Mouse (Mus musculus) T-helper 1 cell (primary cell): ENCODE results near the gene Krt16.
"Not testable (repeated sequence)": the region's sequence is repeated elsewhere in the genome, so short reads cannot be mapped to it uniquely, and the experiment has no call there.

Experiments
- in situ Hi-C: fragments of 300-600 bp; cut with MboI, MseI; formaldehyde crosslinking; loops from one replicate; pipeline ENCODE4 v1.15.1; 2025; ENCODE audit warnings: high pct_unique_total_duplicates

Krt16 gene

GRCm38 (mm10) chr11:100259079-100259478, 10.4 kb upstream of the Krt16 start:
- in situ Hi-C loops = loop anchor here (10.0 kb wide), 1 partner anchor 1126 kb away; no protein-coding TSS in a partner anchor

GRCm38 (mm10) chr11:100257967-100258366, 9.3 kb upstream of the Krt16 start:
- in situ Hi-C loops = loop anchor here (10.0 kb wide), 1 partner anchor 1127 kb away; no protein-coding TSS in a partner anchor

- in situ Hi-C loops = loop anchor here (10.0 kb wide), 1 partner anchor 1129 kb away; no protein-coding TSS in a partner anchor
These were observed 6.8 kb upstream of the Krt16 start for GRCm38 (mm10) chr11:100255514-100255913.

DNA sequence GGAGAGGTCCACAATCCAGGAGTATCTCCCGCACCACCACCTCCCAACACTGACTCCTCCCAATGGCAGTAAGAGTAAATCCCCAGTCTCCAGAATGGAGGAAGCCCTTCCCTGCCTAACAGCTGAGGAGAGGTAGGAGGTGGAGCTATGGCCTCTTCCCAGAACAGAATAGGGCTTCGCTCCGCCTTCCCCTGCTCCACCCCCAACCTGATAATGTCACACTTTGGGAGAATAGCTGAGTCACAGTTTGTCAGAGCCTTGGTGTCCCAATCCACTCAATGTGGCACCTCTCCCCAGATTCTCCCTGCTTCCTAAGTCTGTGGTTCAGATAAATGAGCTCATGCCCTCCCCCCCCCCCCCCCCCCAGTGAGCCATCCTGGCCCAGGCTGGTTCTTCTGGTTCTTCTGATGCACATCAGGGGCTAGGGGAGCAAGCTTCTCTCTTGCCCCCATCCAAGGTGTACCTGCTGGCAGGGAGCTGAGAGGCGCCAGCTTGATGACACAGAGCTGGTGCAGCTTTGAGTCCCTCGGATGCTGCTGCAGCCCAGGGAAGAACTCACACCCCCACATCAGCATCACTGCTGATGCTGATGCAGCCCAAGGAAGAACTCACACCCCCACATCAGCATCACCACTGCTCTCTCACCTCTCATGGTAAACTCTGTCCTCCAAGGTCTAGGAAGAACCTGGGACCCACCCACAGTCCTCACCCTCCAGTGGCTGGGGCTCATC, 5.8 kb upstream of the Krt16 start:
- in situ Hi-C loops = loop anchor here (10.0 kb wide), 1 partner anchor 1130 kb away; no protein-coding TSS in a partner anchor

DNA sequence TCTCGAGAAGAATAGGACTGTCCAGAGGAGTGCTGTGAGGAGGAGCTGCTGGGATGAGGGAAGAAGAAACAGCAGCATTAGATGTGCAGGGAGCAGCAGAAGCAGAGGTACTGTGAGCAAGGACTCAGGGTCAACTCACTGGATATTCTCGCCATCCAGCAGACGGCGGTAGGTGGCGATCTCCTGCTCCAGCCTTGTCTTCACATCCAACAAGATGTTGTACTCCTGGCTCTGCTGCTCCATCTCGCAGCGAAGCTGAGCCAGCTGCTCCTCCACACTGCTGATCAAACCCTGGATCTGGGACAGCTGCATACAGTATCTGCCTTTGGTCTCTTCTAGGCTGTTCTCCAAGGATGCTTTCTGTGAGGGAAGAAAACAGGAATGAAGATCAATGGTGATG, 2.2 kb downstream of the Krt16 start:
- in situ Hi-C loops = not testable (repeated sequence)

- in situ Hi-C loops = not testable (repeated sequence)
These were observed 8.4 kb downstream of the Krt16 start for GRCm38 (mm10) chr11:100240272-100240671.

- in situ Hi-C loops = no loop called here
These were observed 27.0 kb downstream of the Krt16 start for GRCm38 (mm10) chr11:100221741-100222140.

GRCm38 (mm10) chr11:100219304-100219703, 29.4 kb downstream of the Krt16 start:
- in situ Hi-C loops = no loop called here

GRCm38 (mm10) chr11:100208542-100208941, 40.2 kb downstream of the Krt16 start:
- in situ Hi-C loops = no loop called here

DNA sequence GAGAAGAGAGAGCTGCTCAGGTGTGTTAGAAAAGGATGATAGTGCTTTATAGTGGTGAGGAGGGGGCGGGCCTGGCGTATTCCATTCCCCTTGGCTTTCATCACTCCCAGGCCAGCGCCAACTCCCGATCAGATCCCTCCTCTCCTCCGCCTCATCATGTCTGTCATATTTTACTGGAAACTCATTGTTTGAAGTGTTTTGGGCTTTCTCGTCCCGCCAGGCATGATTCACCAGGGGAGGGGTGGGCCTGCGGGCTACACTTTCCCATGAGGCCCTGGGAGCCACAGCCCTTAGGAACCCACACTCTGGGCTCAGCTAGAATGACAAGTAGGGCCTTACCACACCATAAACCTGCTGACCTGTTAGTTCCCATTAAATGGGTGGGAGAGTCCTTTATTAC, 41.2 kb downstream of the Krt16 start, which contains the start of gene Krt14:
TSS of gene Krt14 (minus strand) at position 51 of the 400 bp plus-strand sequence.
- in situ Hi-C loops = no loop called here

DNA sequence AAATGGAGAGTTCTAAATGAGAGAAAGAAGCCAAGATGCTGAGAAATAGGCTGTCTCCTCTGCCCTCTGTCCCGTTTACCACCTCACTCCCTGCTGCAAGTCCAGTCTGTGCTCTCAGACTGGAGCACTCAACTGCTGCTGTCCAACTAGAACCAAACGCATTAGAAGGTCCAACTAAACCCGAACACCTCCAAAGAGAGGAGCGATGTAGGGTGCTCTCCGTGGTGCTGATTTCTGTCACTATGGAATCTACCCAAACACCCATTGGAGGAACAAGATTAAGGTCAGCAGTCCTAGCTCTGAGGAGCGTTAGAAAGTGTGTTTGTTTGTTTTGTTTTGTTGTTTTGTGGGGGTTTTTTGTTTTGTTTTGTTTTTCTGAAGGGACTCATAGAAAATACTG, 45.3 kb downstream of the Krt16 start:
- in situ Hi-C loops = loop anchor here (5.0 kb wide), 1 partner anchor 84 kb away; no protein-coding TSS in a partner anchor

GRCm38 (mm10) chr11:100202906-100203305, 45.8 kb downstream of the Krt16 start:
- in situ Hi-C loops = loop anchor here (5.0 kb wide), 1 partner anchor 84 kb away; no protein-coding TSS in a partner anchor

DNA sequence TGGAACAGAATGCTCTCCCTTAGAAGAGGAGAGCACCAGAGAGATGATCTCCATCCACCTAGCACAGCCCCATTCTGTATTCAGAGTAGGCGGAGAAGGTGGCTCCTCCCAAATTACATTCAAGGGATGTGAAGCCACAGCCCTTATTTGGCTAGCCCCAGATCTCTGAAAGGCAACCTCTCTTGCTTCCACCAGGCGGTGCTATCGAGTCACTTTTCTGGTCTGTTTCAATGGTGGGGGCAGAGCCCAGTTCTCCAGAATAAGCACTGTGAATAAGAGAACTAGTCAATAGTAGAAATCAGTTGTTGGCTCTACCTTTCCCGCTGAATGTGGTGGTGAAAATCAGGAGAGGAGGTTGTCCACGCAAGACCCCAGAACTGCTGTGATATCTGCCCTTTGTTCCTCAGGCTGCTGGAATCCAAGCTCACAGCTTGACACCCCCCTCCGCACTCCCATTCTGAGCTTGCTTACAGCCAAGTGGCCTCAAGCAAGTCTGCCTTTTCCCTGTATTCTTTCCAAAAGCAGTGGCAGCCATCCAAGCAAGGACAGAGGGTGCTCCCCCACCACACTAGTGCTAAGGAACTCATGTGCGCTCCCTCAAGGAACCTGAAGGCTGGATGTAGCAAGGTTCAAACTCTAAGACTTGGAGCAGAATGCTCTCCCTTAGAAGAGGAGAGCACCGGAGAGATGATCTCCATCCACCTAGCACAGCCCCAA, 48.4 kb downstream of the Krt16 start:
- in situ Hi-C loops = loop anchor here (5.0 kb wide), 1 partner anchor 87 kb away; no protein-coding TSS in a partner anchor

DNA sequence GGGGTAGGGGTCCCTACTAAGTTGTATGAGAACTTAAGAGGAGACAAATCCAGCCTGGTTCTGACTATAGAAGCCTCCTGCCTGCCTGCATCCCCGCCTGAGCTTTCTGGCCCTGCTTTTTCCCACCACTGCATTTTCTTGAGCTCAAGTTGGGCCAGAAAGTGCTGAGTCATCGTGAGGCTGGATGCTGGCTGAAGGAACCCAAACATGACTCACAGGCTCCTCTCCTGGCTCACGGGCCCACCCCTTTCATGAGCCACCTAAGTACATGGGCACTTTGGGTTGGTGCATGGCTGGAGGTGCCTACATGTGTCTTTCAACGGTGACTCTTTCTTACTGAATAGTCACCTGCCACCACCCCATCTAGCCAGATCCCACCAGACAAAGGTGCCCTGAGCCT, 50.0 kb downstream of the Krt16 start:
- in situ Hi-C loops = no loop called here
